Mouse (Mus musculus) heart, adult 2 months (tissue): Measurements from ENCODE around the gene Homer2. TPM values are rescaled to one million over a fixed set of nuclear protein-coding genes. Genes with fewer than 3 reads are reported as not detected.

Experiments used
- DNase-seq, 2 experiments: peaks; one replicate each; pipeline ENCODE4 v3.0.0; 2021
- H3K27ac ChIP-seq: fragments of 200-600 bp; 2 replicates; pipeline ENCODE4 v1.8.1; 2022
- H3K27me3 ChIP-seq: fragments of 200-500 bp; 2 replicates; pipeline ENCODE4 v1.6.1; 2012; ENCODE audit warnings: mild to moderate bottlenecking, low read length, inconsistent platforms, mixed read lengths; ENCODE audit not compliant: control insufficient read depth, insufficient read depth
- H3K36me3 ChIP-seq: fragments of 200-500 bp; 2 replicates; pipeline ENCODE4 v1.6.1; 2012; ENCODE audit warnings: low read length, inconsistent platforms; ENCODE audit not compliant: control insufficient read depth, insufficient read depth
- H3K4me1 ChIP-seq: fragments of 200-500 bp; 2 replicates; pipeline ENCODE4 v1.6.1; 2011; ENCODE audit warnings: low read length; ENCODE audit not compliant: control insufficient read depth, insufficient read depth
- H3K4me3 ChIP-seq: fragments of 200-600 bp; 2 replicates; pipeline ENCODE4 v1.8.1; 2022
- H3K79me2 ChIP-seq: fragments of 200-500 bp; replicated peaks from 2 replicates; pipeline ENCODE4 v1.6.1; 2012; ENCODE audit warnings: mild to moderate bottlenecking, inconsistent platforms, low read length, moderate library complexity, mixed read lengths; ENCODE audit not compliant: control insufficient read depth, insufficient read depth
- H3K9ac ChIP-seq: fragments of 200-500 bp; 2 replicates; pipeline ENCODE4 v1.6.1; 2012; ENCODE audit warnings: low read depth, mild to moderate bottlenecking, control low read depth, inconsistent platforms, low read length, mixed read lengths
- CTCF ChIP-seq: fragments of 200-600 bp; IDR thresholded peaks from 2 replicates; pipeline ENCODE4 v1.8.1; 2022; ENCODE audit warnings: antibody characterized with exemption, mild to moderate bottlenecking, moderate library complexity
- EP300 ChIP-seq: fragments of 200-500 bp; IDR thresholded peaks from 2 replicates; pipeline ENCODE4 v1.6.1; 2011; ENCODE audit warnings: low read depth, low read length, control low read depth; ENCODE audit not compliant: insufficient read depth
- POLR2A ChIP-seq: fragments of 200-500 bp; IDR thresholded peaks from 2 replicates; pipeline ENCODE4 v1.6.1; 2011; ENCODE audit warnings: mild to moderate bottlenecking, low read depth, low read length, control low read depth; ENCODE audit not compliant: insufficient read depth
- WGBS: fragments of 180-500 bp; shearing (Covaris S2); methylation state at CpG from one replicate; pipeline ENCODE4 v1.1.7; 2018; 5-methylcytosine and 5-hydroxymethylcytosine counted together
- intact Hi-C: fragments of 180-260 bp; cut with DNase I; formaldehyde crosslinking; loops from one replicate; pipeline ENCODE4 v1.15.1; 2025
- polyA plus RNA-seq: library from polyadenylated mRNA; depleted of rRNA; stranded (reverse); fragments of >200 nt; gene quantifications from 2 replicates; pipeline ENCODE4 v1.2.3, GENCODE M21; 2012
- total RNA-seq, 2 experiments: library from RNA; stranded (reverse); gene quantifications; 2 replicates each; pipeline ENCODE4 v1.2.3; 2021

Homer2 gene
- total and polyA plus RNA-seq, 3 experiments = 33.1 to 99.5 (median 85.1) TPM

DNA sequence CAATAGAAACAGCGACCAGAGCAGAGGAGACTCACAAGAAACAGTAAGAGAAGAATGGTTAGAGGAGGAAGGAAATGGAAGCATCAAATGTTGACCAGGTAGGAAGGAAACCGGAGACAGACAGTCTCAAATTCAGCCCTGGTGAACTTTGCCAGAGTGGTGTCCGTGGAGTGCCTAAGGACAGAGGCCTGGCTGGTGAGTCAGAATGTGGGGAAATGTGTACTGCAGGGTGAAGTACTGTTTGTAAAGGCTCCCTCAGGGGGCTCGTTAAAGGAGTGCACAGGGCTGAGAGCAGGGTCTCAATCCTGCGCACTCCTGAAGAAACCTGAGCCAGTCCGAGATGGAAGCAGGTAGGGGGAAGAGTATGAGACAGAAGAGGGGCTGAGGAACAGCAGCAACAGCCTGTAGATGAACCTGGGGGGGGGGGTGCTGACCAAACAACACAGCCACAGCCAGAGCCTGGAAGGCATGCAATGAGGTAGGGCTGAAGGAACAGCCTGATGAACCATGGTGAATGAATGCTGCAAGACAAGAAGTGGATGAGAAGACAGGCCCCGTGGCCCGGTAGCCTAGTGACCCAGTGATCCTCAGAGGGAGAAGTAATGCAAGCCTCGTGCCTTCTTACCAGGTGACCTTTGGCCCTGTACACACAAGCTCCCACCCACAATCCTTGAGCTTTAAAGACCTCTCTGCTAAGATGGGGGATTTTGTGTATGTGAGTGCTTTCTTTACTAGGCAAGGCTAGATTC, 28.1 kb upstream of the Homer2 start:
- WGBS = 66% methylated on average over 9 of the region's 9 CpGs
- intact Hi-C loops = no loop called here
- no peak overlapping the region for H3K9ac ChIP-seq
- TF ChIP-seq POLR2A (no peak), EP300 (no peak), CTCF (no peak)
- H3K4me1 ChIP-seq = no peaks in the 10 kb centered on the region
- no peak overlapping the region for H3K4me3 ChIP-seq
- H3K79me2 ChIP-seq = no peaks in the 10 kb centered on the region
- no peak for DNase-seq
- H3K27ac ChIP-seq = no peak overlapping the region
- no peaks in the 10 kb centered on the region for H3K27me3 ChIP-seq
- H3K36me3 ChIP-seq = no peaks in the 10 kb centered on the region

DNA sequence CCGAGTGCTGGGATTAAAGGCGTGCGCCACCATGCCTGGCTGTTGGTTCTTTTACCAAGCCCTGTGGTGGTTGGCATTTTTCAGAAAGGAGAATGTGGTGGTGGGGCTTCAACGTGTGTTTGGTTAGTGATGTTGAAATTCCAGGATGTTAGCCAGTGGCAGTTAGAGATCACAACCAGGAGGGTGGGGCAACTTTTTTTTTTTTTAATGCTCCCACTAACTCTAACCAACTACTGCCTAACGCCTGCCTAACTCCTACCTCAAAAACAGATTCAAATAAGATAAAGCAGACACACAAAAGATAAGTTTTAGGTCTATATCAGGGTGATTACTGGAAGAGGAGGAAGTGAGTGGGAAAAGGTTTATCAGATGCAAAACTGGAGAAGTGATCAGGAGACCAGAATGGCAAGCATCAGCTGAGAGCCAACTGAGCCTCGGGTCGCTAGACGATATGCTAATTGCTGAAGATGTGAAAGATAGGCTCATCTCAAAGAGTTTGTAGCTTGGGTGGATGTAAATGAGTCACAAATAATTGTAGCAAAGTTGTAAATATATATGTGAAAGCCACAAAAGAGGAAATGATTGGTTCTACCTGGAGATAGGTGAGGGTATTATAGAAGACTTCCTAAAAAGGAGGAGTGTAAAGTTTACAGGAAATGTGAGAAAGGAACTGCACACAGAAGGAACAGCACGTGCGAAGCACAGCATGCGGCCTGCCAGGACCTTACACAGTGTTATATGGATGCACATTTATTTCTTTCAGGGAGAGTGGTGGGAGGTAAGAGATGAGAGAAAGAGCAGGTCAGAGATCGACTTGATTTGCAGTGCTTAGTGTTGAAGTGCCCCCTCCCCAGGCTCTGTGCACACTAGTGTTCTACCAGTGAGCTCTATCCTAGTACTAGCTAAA, 25.1 kb upstream of the Homer2 start:
- H3K27ac ChIP-seq = no peak overlapping the region
- H3K4me1 ChIP-seq = no peaks in the 10 kb centered on the region
- H3K36me3 ChIP-seq = no peaks in the 10 kb centered on the region
- H3K4me3 ChIP-seq = no peak overlapping the region
- DNase-seq = no peak
- TF ChIP-seq CTCF (no peak), EP300 (no peak), POLR2A (no peak)
- no peaks in the 10 kb centered on the region for H3K27me3 ChIP-seq
- intact Hi-C loops = no loop called here
- 75% methylated on average over 12 of the region's 12 CpGs for WGBS
- no peaks in the 10 kb centered on the region for H3K79me2 ChIP-seq
- H3K9ac ChIP-seq = no peak overlapping the region

DNA sequence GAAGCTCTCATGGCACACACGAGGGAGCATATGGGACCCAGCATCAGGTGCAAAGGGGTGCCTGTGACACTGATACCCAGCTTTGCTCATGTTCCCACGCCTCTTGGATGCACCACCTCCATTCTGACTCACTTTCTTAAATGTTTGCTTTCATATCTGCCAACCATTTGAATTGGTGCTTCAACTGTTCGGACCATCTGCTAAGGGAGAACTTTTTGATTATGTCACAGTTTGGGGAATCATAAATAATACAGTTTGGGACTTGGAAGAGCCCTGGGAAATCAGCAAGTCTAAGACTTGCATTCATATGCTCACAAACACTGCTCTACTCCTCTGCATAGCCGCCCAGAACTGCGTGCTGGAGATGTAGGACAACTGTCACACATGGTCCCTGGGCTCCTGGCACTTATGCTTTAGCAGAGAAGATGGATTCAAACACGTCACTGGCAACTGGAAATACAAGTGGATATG, 23.9 kb upstream of the Homer2 start:
- Histone ChIP-seq H3K27ac (no peak overlapping the region), H3K4me3 (no peak overlapping the region), H3K36me3 (no peaks in the 10 kb centered on the region), H3K27me3 (no peaks in the 10 kb centered on the region), H3K79me2 (no peaks in the 10 kb centered on the region), H3K9ac (no peak overlapping the region), H3K4me1 (no peaks in the 10 kb centered on the region)
- DNase-seq = no peak
- intact Hi-C loops = no loop called here
- WGBS = 79% methylated on average over 6 of the region's 6 CpGs
- TF ChIP-seq CTCF (no peak), EP300 (no peak), POLR2A (no peak)

DNA sequence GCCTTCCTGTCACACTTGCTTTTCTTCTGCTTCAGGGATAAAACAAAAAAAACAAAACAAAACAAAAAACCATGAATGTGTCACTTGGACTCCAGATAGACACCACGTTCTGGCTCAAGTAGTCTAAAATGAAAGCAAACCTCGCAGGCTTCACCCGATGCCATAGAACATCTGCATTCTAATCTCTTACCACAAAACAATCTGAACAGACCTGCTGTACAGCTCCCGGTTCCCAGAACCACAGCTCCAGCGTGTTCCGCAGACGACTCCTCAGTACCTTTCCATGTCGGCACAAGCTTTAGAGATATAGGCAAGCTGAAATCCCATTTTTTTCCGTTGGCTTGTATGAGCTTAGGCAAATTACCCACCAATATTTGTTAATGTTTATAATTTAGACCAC, 22.5 kb upstream of the Homer2 start:
- intact Hi-C loops = no loop called here
- WGBS = 83% methylated on average over 9 of the region's 9 CpGs
- no peak for DNase-seq
- Histone ChIP-seq H3K4me1 (no peaks in the 10 kb centered on the region), H3K4me3 (no peak overlapping the region), H3K79me2 (no peaks in the 10 kb centered on the region), H3K9ac (no peak overlapping the region), H3K27ac (no peak overlapping the region), H3K27me3 (no peaks in the 10 kb centered on the region), H3K36me3 (no peaks in the 10 kb centered on the region)
- TF ChIP-seq EP300 (no peak), POLR2A (no peak), CTCF (no peak)

DNA sequence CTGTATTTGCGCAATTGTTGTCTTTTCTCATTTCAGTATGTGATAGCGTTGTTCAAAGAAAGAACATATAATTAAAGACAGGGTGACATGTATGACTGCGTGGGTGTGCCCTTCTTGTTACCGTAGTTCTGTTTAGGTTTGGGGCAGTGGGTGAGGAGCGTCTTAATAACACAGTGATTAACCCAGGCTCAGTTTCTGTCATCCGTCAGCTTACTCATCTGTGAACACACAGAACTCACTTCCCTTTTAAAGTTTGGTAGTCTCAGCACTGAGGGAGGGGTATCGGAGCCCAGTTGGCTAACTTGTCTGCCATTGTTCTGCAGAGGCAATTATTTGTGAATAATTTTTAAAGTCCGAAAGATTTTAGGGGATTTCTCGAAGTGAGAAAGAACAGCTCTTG, 20.4 kb upstream of the Homer2 start:
- DNase-seq = no peak
- TF ChIP-seq CTCF = no peak
- no peak for TF ChIP-seq POLR2A
- no peak for TF ChIP-seq EP300
- H3K4me1 ChIP-seq = no peaks in the 10 kb centered on the region
- H3K9ac ChIP-seq = no peak overlapping the region
- H3K79me2 ChIP-seq = no peaks in the 10 kb centered on the region
- no peaks in the 10 kb centered on the region for H3K36me3 ChIP-seq
- no peak overlapping the region for H3K4me3 ChIP-seq
- no peaks in the 10 kb centered on the region for H3K27me3 ChIP-seq
- H3K27ac ChIP-seq = no peak overlapping the region
- WGBS = 83% methylated on average over 9 of the region's 9 CpGs
- intact Hi-C loops = no loop called here

DNA sequence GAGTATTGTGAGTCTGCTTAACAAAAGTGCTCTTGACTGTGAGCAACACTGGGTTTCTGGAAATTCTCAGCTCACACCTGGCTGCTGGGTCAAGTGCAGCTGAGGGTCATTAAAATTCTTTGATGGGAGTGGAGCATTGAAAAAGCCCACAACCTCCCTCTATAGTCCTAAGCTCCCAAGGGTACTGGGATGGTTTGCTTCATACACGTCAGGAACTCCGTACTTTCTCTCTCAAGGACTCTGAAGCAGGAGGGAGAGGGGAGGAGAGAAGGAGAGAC, 19.3 kb upstream of the Homer2 start:
- H3K36me3 ChIP-seq = no peaks in the 10 kb centered on the region
- H3K27ac ChIP-seq = peak overlapping the region; percentile 69
- DNase-seq = no peak
- H3K9ac ChIP-seq = no peak overlapping the region
- WGBS = 47% methylated on average over 2 of the region's 2 CpGs
- intact Hi-C loops = no loop called here
- no peaks in the 10 kb centered on the region for H3K4me1 ChIP-seq
- TF ChIP-seq POLR2A (no peak), CTCF (no peak), EP300 (no peak)
- H3K79me2 ChIP-seq = no peaks in the 10 kb centered on the region
- no peaks in the 10 kb centered on the region for H3K27me3 ChIP-seq
- no peak overlapping the region for H3K4me3 ChIP-seq
